Mouse (Mus musculus): ENCODE measurements at regions not wholly inside any gene's neighbourhood (a gene's known extent, or its start where the extent isn't known, plus 50 kb on each side); places are given as distances from the start of the nearest gene placed in this dataset.

DNA sequence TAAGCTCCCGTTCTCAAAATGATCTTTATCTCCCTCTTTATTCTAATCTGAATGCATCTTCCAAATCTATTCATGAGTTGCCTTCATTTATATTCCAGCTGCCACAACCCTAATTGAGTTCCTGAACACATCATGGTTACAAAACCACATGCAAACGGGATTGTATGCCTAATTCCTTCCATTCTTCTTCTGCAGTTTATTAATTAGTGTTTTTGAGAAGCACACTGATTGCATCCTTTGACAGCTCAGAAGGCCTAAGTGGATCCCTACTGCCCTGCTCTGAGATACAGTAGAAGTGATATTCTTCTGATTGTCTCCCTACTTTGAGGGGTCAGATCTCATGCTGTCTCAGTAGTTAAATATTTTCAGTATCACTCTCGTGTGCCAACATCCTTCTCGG lies 649.9 kb downstream of the Efnb2 start:
- Histone ChIP-seq H3K4me1 (ENCODE audit: insufficient read depth, low read depth, low read length) (no peaks in the 10 kb centered on the region), H3K27me3 (ENCODE audit: insufficient read depth, low read length) (0 out of 2 replicates have a peak, but pooled peaks cover 2% of the 10 kb centered on the region), H3K36me3 (replicated peaks) (no peaks in the 10 kb centered on the region), H3K9me3 (replicated peaks) (no peaks in the 10 kb centered on the region), H3K4me3 (ENCODE audit: low read depth, low read length) (no peak overlapping the region)
- no peak for DNase-seq (ENCODE audit: low spot score)
- no peak for TF ChIP-seq POLR2AphosphoS5 (IDR thresholded peaks at IDR 0.05; ENCODE audit: insufficient replicate concordance, low read depth, low read length)
- no peak for TF ChIP-seq GATA1 (IDR thresholded peaks at IDR 0.05; ENCODE audit: borderline replicate concordance, low read length)
- no peak for TF ChIP-seq TAL1 (conservative IDR thresholded peaks at IDR 0.05; ENCODE audit: low read depth, low read length)
- no peak for TF ChIP-seq GATA2 (IDR thresholded peaks at IDR 0.05; ENCODE audit: borderline replicate concordance, low read depth, low read length)
- TF ChIP-seq CTCF (IDR thresholded peaks at IDR 0.05; ENCODE audit: low read depth, low read length), result no peak
- no peak for ATAC-seq (ENCODE audit: extremely low read depth, insufficient number of reproducible peaks, low FRiP score, poor library complexity, severe bottlenecking)

DNA sequence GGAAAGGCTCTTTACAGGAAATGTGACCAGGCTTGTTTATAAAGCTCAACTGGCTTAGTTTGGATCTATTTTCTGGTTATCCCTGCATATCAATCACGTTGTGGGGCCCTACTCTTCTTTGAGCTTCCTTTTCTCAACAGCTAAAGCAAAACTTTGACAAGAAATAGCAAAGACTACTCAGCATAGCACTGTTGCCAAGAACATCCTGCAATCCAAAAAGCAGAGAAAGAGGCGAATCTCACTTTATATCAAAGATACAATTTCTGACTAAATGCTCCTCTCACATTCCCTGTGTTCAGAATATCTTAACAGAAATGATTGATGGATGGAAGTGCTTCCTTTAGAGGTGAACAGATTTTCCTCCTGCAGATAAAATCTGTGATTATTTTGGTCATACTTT lies 666.1 kb downstream of the Efnb2 start:
- no peak for ATAC-seq (ENCODE audit: extremely low read depth, insufficient number of reproducible peaks, low FRiP score, poor library complexity, severe bottlenecking)

DNA sequence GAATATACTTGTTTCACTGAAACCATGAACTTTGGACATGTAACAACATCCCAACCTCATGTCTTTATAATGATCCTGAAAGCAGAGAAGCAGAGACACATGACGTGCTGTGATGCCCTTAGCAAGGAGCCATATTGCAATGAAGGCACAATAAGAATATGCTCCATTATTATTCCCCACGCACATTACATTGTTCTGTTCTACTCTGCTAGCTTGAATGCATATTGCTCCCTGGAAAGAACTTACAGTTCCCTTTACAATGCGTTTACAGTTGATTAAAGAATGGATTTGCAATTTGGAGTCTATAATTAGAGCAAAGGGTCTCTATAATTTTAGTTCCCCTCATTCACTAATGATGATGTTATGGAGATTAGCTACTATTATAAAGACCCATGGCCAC lies 672.2 kb downstream of the Efnb2 start:
- DNase-seq (ENCODE audit: low spot score), result no peak
- no peaks in the 10 kb centered on the region for H3K9me3 ChIP-seq (replicated peaks)
- H3K36me3 ChIP-seq (replicated peaks), result no peaks in the 10 kb centered on the region
- TF ChIP-seq GATA1 (IDR thresholded peaks at IDR 0.05; ENCODE audit: borderline replicate concordance, low read length) (no peak), POLR2AphosphoS5 (IDR thresholded peaks at IDR 0.05; ENCODE audit: insufficient replicate concordance, low read depth, low read length) (no peak), TAL1 (conservative IDR thresholded peaks at IDR 0.05; ENCODE audit: low read depth, low read length) (no peak)
- no peaks in the 10 kb centered on the region for H3K27me3 ChIP-seq (ENCODE audit: insufficient read depth, low read length)
- H3K4me1 ChIP-seq (ENCODE audit: insufficient read depth, low read depth, low read length), result no peaks in the 10 kb centered on the region
- ATAC-seq (ENCODE audit: extremely low read depth, insufficient number of reproducible peaks, low FRiP score, poor library complexity, severe bottlenecking), result no peak
- no peak overlapping the region for H3K4me3 ChIP-seq (ENCODE audit: low read depth, low read length)

More for the DNA sequence above, 666.1 kb downstream of the Efnb2 start:
- DNase-seq (ENCODE audit: low spot score), result no peak
- Histone ChIP-seq H3K4me3 (ENCODE audit: low read depth, low read length) (no peak overlapping the region), H3K4me1 (ENCODE audit: insufficient read depth, low read depth, low read length) (no peaks in the 10 kb centered on the region), H3K36me3 (replicated peaks) (no peaks in the 10 kb centered on the region), H3K9me3 (replicated peaks) (no peaks in the 10 kb centered on the region), H3K27me3 (ENCODE audit: insufficient read depth, low read length) (no peaks in the 10 kb centered on the region)
- no peak for TF ChIP-seq POLR2AphosphoS5 (IDR thresholded peaks at IDR 0.05; ENCODE audit: insufficient replicate concordance, low read depth, low read length)
- TF ChIP-seq GATA1 (IDR thresholded peaks at IDR 0.05; ENCODE audit: borderline replicate concordance, low read length), result no peak
- TF ChIP-seq CTCF (IDR thresholded peaks at IDR 0.05; ENCODE audit: low read depth, low read length), result no peak
- TF ChIP-seq TAL1 (conservative IDR thresholded peaks at IDR 0.05; ENCODE audit: low read depth, low read length), result no peak
- no peak for TF ChIP-seq GATA2 (IDR thresholded peaks at IDR 0.05; ENCODE audit: borderline replicate concordance, low read depth, low read length)

DNA sequence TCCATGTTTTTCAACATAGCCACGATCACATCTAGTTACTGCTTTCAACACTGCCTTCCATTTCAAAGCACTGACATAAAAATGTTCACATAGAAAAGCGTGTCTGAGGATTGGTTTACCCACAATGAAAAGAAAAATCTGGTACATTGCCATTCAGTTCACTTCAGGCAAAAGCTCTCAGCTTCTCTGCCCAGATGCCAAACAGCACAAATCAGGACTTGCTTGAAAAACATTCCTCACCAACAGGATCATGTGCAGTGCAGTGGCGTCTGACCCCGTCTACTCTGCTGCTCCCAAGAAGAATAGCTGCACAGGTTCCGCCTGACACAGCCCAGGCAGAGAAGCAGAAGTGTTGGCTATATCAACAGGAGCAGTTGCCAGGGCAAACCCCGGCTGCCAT lies 684.0 kb downstream of the Efnb2 start:
- no peak for ATAC-seq (ENCODE audit: extremely low read depth, insufficient number of reproducible peaks, low FRiP score, poor library complexity, severe bottlenecking)
- H3K9me3 ChIP-seq (replicated peaks), result no peaks in the 10 kb centered on the region
- no peaks in the 10 kb centered on the region for H3K4me1 ChIP-seq (ENCODE audit: insufficient read depth, low read depth, low read length)
- no peaks in the 10 kb centered on the region for H3K27me3 ChIP-seq (ENCODE audit: insufficient read depth, low read length)
- H3K36me3 ChIP-seq (replicated peaks), result no peaks in the 10 kb centered on the region
- no peak for DNase-seq (ENCODE audit: low spot score)
- TF ChIP-seq GATA2 (IDR thresholded peaks at IDR 0.05; ENCODE audit: borderline replicate concordance, low read depth, low read length), result no peak
- no peak for TF ChIP-seq TAL1 (conservative IDR thresholded peaks at IDR 0.05; ENCODE audit: low read depth, low read length)
- TF ChIP-seq CTCF (IDR thresholded peaks at IDR 0.05; ENCODE audit: low read depth, low read length), result no peak
- TF ChIP-seq GATA1 (IDR thresholded peaks at IDR 0.05; ENCODE audit: borderline replicate concordance, low read length), result no peak
- TF ChIP-seq POLR2AphosphoS5 (IDR thresholded peaks at IDR 0.05; ENCODE audit: insufficient replicate concordance, low read depth, low read length), result no peak
- H3K4me3 ChIP-seq (ENCODE audit: low read depth, low read length), result no peak overlapping the region

DNA sequence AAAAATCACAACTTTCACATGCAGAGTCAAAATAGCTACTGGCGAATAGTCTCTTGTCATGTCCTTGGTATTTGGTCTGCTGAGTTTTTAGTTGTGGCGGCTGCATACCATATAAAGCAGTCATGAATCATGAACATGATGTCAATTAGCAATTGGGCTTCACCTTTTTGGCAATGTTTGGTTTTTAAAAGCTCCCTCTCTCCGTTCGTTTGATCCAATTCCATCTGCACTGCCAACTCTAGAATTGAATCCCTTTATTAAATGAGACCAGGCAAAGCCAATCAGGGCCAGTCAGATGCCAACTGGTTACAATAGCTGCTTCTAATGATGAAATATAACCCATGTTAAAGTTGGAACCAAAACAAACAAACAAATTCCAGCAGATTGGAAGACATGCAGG lies 687.3 kb downstream of the Efnb2 start:
- H3K27me3 ChIP-seq (ENCODE audit: insufficient read depth, low read length), result no peaks in the 10 kb centered on the region
- no peaks in the 10 kb centered on the region for H3K4me1 ChIP-seq (ENCODE audit: insufficient read depth, low read depth, low read length)
- no peak for TF ChIP-seq POLR2AphosphoS5 (IDR thresholded peaks at IDR 0.05; ENCODE audit: insufficient replicate concordance, low read depth, low read length)
- no peak for TF ChIP-seq GATA2 (IDR thresholded peaks at IDR 0.05; ENCODE audit: borderline replicate concordance, low read depth, low read length)
- TF ChIP-seq CTCF (IDR thresholded peaks at IDR 0.05; ENCODE audit: low read depth, low read length), result no peak
- no peak for TF ChIP-seq TAL1 (conservative IDR thresholded peaks at IDR 0.05; ENCODE audit: low read depth, low read length)
- TF ChIP-seq GATA1 (IDR thresholded peaks at IDR 0.05; ENCODE audit: borderline replicate concordance, low read length), result no peak
- DNase-seq (ENCODE audit: low spot score) (no peak), ATAC-seq (ENCODE audit: extremely low read depth, insufficient number of reproducible peaks, low FRiP score, poor library complexity, severe bottlenecking) (no peak)
- no peak overlapping the region for H3K4me3 ChIP-seq (ENCODE audit: low read depth, low read length)
- H3K9me3 ChIP-seq (replicated peaks), result no peaks in the 10 kb centered on the region
- H3K36me3 ChIP-seq (replicated peaks), result no peaks in the 10 kb centered on the region

DNA sequence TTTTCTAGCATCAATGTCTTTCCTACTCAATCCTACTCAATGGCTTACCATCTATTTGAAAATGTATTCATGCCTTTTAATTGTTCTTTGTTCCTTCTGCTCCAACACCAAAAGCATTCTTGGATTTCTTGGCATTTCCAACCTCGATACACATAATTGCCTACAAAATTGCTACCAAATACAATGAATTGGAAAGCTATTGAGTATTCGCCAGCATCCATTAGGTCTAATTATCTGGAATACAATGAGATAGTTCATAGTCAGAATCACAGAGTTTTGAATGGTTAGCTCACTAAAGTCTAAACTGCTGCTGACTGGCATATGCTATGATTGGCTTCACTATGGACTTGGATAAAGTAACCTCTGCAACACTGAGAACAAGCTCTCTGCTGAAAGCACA lies 696.8 kb downstream of the Efnb2 start:
- ATAC-seq (ENCODE audit: extremely low read depth, insufficient number of reproducible peaks, low FRiP score, poor library complexity, severe bottlenecking) (no peak), DNase-seq (ENCODE audit: low spot score) (no peak)
- TF ChIP-seq CTCF (IDR thresholded peaks at IDR 0.05; ENCODE audit: low read depth, low read length), result no peak
- H3K4me3 ChIP-seq (ENCODE audit: low read depth, low read length), result no peak overlapping the region
- no peaks in the 10 kb centered on the region for H3K36me3 ChIP-seq (replicated peaks)
- no peaks in the 10 kb centered on the region for H3K4me1 ChIP-seq (ENCODE audit: insufficient read depth, low read depth, low read length)
- no peaks in the 10 kb centered on the region for H3K9me3 ChIP-seq (replicated peaks)
- H3K27me3 ChIP-seq (ENCODE audit: insufficient read depth, low read length), result no peaks in the 10 kb centered on the region

DNA sequence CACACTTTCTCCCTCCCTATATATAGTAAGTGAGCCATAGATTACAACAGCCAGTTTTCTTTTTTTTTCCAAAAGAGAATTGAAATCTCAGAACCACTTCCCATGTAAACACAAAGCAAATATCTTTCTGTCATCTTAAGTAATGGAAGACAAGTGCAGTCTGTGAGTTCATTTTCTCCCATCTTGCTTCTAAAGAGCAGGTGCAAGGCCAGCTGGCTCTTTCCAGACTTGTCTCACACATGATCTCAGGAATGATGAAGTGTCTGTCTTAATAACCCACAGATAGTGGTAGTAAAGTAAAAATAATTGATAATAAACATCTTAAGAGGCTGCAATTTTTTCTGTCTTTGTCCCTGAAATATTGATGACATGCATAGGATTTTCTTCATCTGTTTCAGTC lies 704.3 kb downstream of the Efnb2 start:
- Histone ChIP-seq H3K4me3 (ENCODE audit: low read depth, low read length) (no peak overlapping the region), H3K27me3 (ENCODE audit: insufficient read depth, low read length) (no peaks in the 10 kb centered on the region), H3K36me3 (replicated peaks) (no peaks in the 10 kb centered on the region), H3K9me3 (replicated peaks) (no peaks in the 10 kb centered on the region), H3K4me1 (ENCODE audit: insufficient read depth, low read depth, low read length) (no peaks in the 10 kb centered on the region)
- DNase-seq (ENCODE audit: low spot score) (no peak), ATAC-seq (ENCODE audit: extremely low read depth, insufficient number of reproducible peaks, low FRiP score, poor library complexity, severe bottlenecking) (no peak)
- TF ChIP-seq TAL1 (conservative IDR thresholded peaks at IDR 0.05; ENCODE audit: low read depth, low read length) (no peak), CTCF (IDR thresholded peaks at IDR 0.05; ENCODE audit: low read depth, low read length) (no peak), GATA1 (IDR thresholded peaks at IDR 0.05; ENCODE audit: borderline replicate concordance, low read length) (no peak), POLR2AphosphoS5 (IDR thresholded peaks at IDR 0.05; ENCODE audit: insufficient replicate concordance, low read depth, low read length) (no peak), GATA2 (IDR thresholded peaks at IDR 0.05; ENCODE audit: borderline replicate concordance, low read depth, low read length) (no peak)

All from G1E (cell line).